Mouse (Mus musculus): Measurements from ENCODE around the gene Gm42688. TPM values are rescaled to one million over a fixed set of nuclear protein-coding genes. Genes with fewer than 3 reads are reported as not detected.

Gm42688 gene
- polyA plus RNA-seq, 1 experiment from 2014 or later, result 3.7 TPM

DNA sequence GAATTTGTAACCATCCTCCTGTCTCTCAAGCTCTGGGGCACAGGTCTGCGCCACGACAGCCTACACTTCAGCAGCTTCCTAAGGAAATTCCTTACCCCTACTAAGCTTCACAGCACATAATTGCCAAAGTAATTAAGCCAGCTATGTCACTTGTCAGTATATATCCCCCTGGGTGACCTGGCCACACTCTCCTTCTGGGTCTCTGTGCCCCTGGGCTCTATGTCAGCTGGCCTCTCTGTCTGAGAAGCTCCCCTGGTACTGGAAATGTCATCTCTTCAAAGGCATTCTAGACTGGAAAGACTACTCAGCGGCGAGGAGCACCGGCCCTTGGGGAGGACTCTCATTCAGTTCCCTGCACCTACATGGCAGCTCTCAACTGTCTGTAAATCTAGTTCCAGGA is 21.5 kb downstream of the Gm42688 start:
- Histone ChIP-seq H3K27ac (peak overlapping the region; percentile 99), H3K9ac (peak overlapping the region; percentile 88)

DNA sequence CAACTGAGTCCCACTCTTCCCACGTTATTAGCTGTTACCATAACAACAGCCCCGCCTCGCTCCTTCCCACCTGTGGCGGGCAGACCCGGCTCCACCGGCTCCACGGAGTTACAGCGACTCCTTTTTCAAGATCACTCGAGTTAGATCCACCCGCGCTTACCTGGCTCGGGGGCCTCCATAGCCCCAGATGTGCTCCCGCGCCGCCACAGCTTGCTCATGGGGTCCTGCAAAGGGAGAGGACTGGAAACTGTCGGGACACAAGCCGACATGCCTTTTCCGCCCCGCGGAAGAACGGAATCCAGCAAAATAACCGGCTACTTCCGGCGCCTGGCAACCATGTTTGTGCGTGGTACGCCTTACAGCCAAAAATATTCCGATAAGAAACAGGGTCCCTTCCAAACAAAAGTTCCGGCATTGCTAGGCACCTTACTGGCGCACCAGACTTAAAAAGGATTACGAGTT is 23.5 kb downstream of the Gm42688 start:
- H3K27ac ChIP-seq, result peak overlapping the region; percentile 71
- peak overlapping the region; percentile 74 for H3K9ac ChIP-seq
- no peaks in the 10 kb centered on the region for H3K27me3 ChIP-seq
- peaks cover 36% of the 10 kb centered on the region for H3K4me1 ChIP-seq
- peaks cover 10% of the 10 kb centered on the region; the same call in 1 of the 2 replicates for H3K36me3 ChIP-seq (replicated peaks)
- ATAC-seq (ENCODE audit: low FRiP score), result peak; percentile 1; the same call in 1 of the 2 replicates
- 1% methylated on average over 30 of the region's 30 CpGs for WGBS
- no peaks in the 10 kb centered on the region for H3K9me3 ChIP-seq
- H3K4me2 ChIP-seq, result peak overlapping the region; percentile 90
- peak overlapping the region; percentile 66 for H3K4me3 ChIP-seq (replicated peaks)

More for the DNA sequence above, 21.5 kb downstream of the Gm42688 start:
- ATAC-seq (ENCODE audit: low FRiP score), result no peak
- WGBS, result 84% methylated on average over 5 of the region's 5 CpGs
- H3K4me3 ChIP-seq (replicated peaks), result peak overlapping the region; percentile 79
- peaks cover 29% of the 10 kb centered on the region for H3K36me3 ChIP-seq (replicated peaks)
- no peaks in the 10 kb centered on the region for H3K27me3 ChIP-seq
- peak overlapping the region; percentile 94 for H3K4me2 ChIP-seq
- peaks cover 46% of the 10 kb centered on the region for H3K4me1 ChIP-seq
- no peaks in the 10 kb centered on the region for H3K9me3 ChIP-seq

DNA sequence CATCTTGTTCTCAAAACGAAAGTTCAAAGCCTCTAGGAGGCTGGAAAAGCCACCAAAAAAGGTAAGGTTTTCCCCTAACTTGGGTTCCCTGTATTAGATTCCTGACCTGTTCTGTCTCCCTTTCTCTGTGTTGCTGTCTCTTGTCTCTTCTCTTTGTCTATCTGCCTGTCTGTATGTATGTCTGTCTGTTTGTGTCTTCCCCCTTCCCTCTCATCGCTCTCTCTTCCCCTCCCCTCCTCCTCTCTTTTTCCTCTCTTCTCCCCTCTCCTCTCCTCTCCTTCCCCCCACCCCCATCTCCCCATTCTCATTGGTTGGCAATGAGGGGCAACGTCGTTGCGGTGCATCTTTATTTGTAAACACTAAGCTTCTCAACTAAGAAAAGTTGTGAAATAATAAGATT is 23.9 kb downstream of the Gm42688 start, which contains the start of gene Ino80b:
Gene Ino80b (minus strand): TSS at position 101 of the 400 bp plus-strand sequence.
- no peak for ATAC-seq (ENCODE audit: low FRiP score)
- Histone ChIP-seq H3K4me3 (replicated peaks) (peak within 1 kb of the TSS; percentile 66), H3K4me2 (peak within 1 kb of the TSS; percentile 90), H3K27ac (peak within 1 kb of the TSS; percentile 71), H3K9me3 (no peaks in the 10 kb centered on the region), H3K4me1 (peaks cover 32% of the 10 kb centered on the region), H3K27me3 (no peaks in the 10 kb centered on the region), H3K9ac (peak within 1 kb of the TSS; percentile 74), H3K36me3 (replicated peaks) (peaks cover 10% of the 10 kb centered on the region; the same call in 1 of the 2 replicates)
- WGBS, result 20% methylated on average over 5 of the region's 5 CpGs

DNA sequence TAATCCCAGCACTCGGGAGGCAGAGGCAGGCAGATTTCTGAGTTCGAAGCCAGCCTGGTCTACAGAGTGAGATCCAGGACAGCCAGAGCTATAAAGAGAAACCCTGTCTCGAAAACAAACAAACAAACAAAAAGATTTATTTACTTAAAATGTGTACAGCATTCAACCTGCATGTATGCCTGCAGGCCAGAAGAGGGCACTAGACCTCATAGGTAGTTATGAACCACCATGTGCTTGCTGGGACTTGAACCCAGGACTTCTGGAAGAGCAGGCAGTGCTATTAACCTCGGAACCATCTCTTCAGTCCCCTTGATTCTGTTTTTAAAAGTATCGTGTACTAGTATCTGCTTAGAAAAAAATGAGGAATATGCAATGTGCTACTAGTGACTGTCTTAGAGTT is 26.0 kb downstream of the Gm42688 start:
- peaks cover 10% of the 10 kb centered on the region; the same call in 1 of the 2 replicates for H3K36me3 ChIP-seq (replicated peaks)
- no peak overlapping the region for H3K27ac ChIP-seq
- no peak overlapping the region for H3K9ac ChIP-seq
- peaks cover 24% of the 10 kb centered on the region for H3K4me1 ChIP-seq
- H3K27me3 ChIP-seq, result no peaks in the 10 kb centered on the region
- H3K4me2 ChIP-seq, result no peak overlapping the region
- H3K9me3 ChIP-seq, result no peaks in the 10 kb centered on the region
- 98% methylated on average over 5 of the region's 5 CpGs for WGBS
- no peak for ATAC-seq (ENCODE audit: low FRiP score)
- no peak overlapping the region for H3K4me3 ChIP-seq (replicated peaks)

DNA sequence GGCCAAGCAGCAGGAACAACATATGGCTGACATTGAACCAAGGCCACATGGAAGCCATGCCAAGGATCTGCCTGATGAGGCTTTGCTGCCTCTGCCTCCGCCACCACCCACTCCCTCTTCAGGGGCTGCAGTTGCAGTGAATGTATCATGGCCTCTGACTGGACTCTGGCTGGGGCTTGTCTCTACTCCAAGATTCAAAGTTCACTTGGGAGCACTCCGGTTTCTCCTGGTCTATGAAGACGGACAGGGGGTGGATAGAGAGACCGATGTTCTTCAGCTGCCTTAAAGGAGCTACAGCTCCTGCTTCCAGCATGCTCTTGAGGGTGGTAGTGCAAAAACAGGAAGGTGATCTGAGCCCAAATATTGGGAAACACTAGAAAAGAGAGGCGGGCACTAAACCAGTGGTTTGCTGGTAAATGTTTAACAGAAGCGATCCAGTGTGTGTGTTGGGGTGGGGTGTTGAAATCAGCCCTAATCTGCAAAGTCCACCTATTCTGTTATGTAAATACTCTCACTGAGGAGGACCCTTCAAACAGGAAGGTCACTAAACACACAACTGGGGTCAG is 30.1 kb downstream of the Gm42688 start:
- H3K4me3 ChIP-seq (replicated peaks), result no peak overlapping the region
- no peak overlapping the region for H3K4me2 ChIP-seq
- H3K9me3 ChIP-seq, result no peaks in the 10 kb centered on the region
- H3K4me1 ChIP-seq, result peaks cover 11% of the 10 kb centered on the region
- H3K27me3 ChIP-seq, result peaks cover 22% of the 10 kb centered on the region
- no peak for ATAC-seq (ENCODE audit: low FRiP score)
- H3K27ac ChIP-seq, result no peak overlapping the region
- no peak overlapping the region for H3K9ac ChIP-seq
- no peaks in the 10 kb centered on the region for H3K36me3 ChIP-seq (replicated peaks)
- WGBS, result 84% methylated on average over 6 of the region's 6 CpGs

DNA sequence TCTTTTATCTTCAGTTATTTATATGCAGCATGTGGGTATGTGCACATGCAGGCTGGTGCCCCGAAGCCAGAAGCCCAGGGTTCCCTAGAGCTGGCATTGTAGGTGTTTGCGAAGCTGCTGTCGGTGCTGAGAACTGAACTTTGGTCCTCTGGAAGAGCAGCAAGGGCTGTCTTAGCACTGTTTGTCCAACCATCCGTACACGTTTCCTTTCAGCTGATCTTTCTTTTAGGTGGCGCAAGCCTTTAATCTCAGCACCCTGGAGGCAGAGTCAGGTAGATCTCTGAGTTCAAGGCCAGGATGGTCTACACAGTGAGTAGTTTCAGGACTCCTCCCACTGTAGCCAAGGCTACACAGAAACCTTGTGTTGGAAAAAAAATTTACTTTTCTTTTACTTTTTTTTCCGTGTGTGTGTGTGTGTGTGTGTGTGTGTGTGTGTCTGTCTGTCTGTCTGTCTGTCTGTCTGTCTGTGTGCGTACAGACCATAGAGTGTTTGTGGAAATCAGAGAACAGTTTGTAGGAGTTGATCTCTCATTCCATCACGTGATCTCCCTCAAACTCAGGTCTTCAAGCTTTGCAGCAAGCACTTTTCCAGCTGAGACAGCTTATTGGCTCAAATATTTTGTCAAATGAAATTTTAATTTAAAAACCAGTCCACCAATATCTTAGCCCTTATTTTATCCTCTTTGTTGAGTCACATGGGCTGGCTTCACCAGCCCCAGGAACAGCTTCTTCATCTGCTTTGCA is 30.9 kb downstream of the Gm42688 start:
- WGBS, result 84% methylated on average over 9 of the region's 9 CpGs
- peaks cover 26% of the 10 kb centered on the region for H3K27me3 ChIP-seq
- no peak overlapping the region for H3K27ac ChIP-seq
- ATAC-seq (ENCODE audit: low FRiP score), result no peak
- H3K9ac ChIP-seq, result no peak overlapping the region
- no peaks in the 10 kb centered on the region for H3K36me3 ChIP-seq (replicated peaks)
- no peak overlapping the region for H3K4me2 ChIP-seq
- H3K9me3 ChIP-seq, result no peaks in the 10 kb centered on the region
- peaks cover 19% of the 10 kb centered on the region for H3K4me1 ChIP-seq
- H3K4me3 ChIP-seq (replicated peaks), result no peak overlapping the region

DNA sequence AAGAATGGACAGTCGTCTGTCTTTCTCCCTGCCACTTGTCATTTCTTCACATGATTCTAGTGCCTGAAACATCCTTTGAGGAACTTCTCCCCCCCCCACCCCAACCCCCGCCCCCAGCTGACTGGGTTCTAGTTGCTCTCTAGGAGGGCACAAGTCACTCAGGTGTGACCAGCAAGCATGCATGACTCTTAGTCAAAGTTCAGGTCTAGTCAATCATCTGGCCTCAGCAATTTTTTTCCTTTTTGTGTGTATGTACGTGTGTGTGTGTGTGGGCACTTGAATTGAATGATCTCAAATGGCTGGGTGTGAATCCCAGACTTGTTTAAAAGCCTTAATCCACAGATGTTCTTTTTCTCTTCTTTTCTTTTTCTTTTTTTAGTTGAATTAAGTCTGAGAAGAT is 32.8 kb downstream of the Gm42688 start:
- Histone ChIP-seq H3K36me3 (replicated peaks) (no peaks in the 10 kb centered on the region), H3K9me3 (no peaks in the 10 kb centered on the region), H3K4me3 (replicated peaks) (no peak overlapping the region), H3K4me2 (no peak overlapping the region), H3K9ac (no peak overlapping the region), H3K27ac (no peak overlapping the region), H3K27me3 (peaks cover 26% of the 10 kb centered on the region), H3K4me1 (peaks cover 38% of the 10 kb centered on the region)
- no peak for ATAC-seq (ENCODE audit: low FRiP score)
- 80% methylated on average over 3 of the region's 3 CpGs for WGBS

DNA sequence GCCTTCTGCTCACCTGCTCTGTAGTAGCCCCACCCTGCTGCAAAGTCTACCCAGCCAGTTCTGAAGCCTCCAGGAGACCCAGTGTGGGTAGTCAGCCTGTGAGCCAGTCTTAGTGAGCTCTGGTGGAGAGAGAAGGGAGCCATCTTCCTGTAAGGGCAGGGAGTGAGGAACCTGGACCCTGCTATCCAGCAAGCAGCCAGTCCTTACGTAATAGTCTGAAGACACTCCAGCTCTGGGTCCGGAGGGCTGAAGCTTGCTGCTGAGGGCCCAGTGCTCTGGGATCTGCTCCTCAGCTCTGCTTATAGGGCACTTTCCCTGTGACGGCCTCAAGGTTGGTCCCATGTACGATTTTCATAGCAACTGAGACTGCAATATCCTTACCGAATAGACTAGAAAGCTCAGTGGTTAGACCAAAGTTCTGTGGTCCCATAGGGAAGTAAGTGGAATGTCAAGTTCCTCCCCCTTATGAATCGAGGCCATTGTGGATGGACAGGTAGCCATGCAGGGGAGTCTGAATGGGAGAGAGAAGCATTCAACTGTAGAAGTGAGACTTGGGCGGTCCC is 33.6 kb downstream of the Gm42688 start, which contains the start of gene Rtkn:
Gene Rtkn (plus strand): TSS at position 513 of the 563 bp plus-strand sequence.
- peaks cover 26% of the 10 kb centered on the region for H3K27me3 ChIP-seq
- peak within 1 kb of the TSS; percentile 70 for H3K4me2 ChIP-seq
- H3K27ac ChIP-seq, result no peak within 1 kb of the TSS
- ATAC-seq (ENCODE audit: low FRiP score), result no peak
- peaks cover 41% of the 10 kb centered on the region for H3K4me1 ChIP-seq
- H3K9me3 ChIP-seq, result no peaks in the 10 kb centered on the region
- H3K9ac ChIP-seq, result peak within 1 kb of the TSS; percentile 78
- peak within 1 kb of the TSS; percentile 45 for H3K4me3 ChIP-seq (replicated peaks)
- 57% methylated on average over 7 of the region's 7 CpGs for WGBS
- no peaks in the 10 kb centered on the region for H3K36me3 ChIP-seq (replicated peaks)

DNA sequence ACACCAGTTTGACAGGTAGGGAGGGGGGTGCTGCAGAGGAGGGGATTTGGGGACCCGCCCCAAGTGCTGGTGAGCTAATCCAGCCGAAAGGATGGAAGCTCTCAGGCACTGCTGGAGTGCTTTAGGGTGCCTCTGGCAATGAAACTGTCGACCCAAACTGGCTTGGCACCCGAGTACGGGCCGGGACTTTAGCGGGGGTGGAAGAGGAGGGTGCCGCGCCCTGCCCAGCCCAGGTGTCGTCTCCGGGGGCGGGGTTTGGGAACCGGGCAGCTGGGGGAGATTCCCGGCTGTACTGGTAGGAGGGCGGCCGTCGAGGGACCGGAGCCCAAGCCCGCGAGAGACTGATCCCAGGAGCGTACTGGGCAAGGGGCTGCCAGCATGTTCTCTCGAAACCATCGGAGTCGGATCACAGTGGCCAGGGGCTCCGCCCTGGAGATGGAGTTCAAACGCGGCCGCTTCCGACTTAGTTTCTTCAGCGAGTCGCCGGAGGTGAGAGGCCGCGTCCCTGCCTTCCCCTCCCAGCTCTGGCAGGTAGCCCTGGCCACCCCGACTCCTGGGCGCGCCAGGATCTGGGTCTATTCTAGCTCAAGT is 34.2 kb downstream of the Gm42688 start:
- no peaks in the 10 kb centered on the region for H3K9me3 ChIP-seq
- no peak overlapping the region for H3K27ac ChIP-seq
- H3K36me3 ChIP-seq (replicated peaks), result no peaks in the 10 kb centered on the region
- ATAC-seq (ENCODE audit: low FRiP score), result no peak
- peak overlapping the region; percentile 78 for H3K9ac ChIP-seq
- H3K4me2 ChIP-seq, result peak overlapping the region; percentile 70
- H3K27me3 ChIP-seq, result peaks cover 26% of the 10 kb centered on the region
- 5% methylated on average over 37 of the region's 37 CpGs for WGBS
- H3K4me3 ChIP-seq (replicated peaks), result peak overlapping the region; percentile 45
- peaks cover 43% of the 10 kb centered on the region for H3K4me1 ChIP-seq

DNA sequence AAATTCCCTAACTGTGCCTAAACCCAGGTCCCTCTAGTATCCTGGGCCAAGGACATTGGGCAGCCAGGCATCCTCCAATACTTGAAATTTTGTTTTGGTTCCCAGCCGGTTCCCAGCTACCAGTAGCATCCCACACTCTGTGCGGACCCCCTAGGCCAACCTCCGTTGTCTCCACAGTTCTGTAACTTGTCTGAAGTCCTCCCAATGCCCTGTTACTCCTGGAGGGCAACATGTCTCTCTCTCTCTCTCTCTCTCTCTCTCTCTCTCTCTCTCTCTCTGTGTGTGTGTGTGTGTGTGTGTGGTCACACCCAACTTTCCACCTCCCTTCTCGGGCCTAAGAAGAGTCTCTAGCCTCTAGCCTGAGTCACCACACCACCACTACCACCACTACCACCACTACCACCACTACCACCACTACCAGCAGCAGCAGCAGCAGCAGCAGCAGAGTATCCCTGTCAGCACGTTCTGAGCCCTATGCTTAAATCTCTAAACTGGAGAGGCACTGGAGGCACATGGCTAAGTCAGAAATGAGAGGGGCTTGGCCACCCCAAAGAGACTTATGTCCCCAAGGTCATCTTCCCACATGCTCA is 35.0 kb downstream of the Gm42688 start:
- peaks cover 43% of the 10 kb centered on the region for H3K4me1 ChIP-seq
- 7% methylated on average over 5 of the region's 5 CpGs for WGBS
- H3K9ac ChIP-seq, result peak overlapping the region; percentile 78
- H3K27me3 ChIP-seq, result peaks cover 33% of the 10 kb centered on the region
- peak overlapping the region; percentile 45 for H3K4me3 ChIP-seq (replicated peaks)
- H3K27ac ChIP-seq, result peak overlapping the region; percentile 93
- peak overlapping the region; percentile 70 for H3K4me2 ChIP-seq
- no peaks in the 10 kb centered on the region for H3K9me3 ChIP-seq
- no peaks in the 10 kb centered on the region for H3K36me3 ChIP-seq (replicated peaks)
- ATAC-seq (ENCODE audit: low FRiP score), result peak; percentile 7; the same call in 1 of the 2 replicates

DNA sequence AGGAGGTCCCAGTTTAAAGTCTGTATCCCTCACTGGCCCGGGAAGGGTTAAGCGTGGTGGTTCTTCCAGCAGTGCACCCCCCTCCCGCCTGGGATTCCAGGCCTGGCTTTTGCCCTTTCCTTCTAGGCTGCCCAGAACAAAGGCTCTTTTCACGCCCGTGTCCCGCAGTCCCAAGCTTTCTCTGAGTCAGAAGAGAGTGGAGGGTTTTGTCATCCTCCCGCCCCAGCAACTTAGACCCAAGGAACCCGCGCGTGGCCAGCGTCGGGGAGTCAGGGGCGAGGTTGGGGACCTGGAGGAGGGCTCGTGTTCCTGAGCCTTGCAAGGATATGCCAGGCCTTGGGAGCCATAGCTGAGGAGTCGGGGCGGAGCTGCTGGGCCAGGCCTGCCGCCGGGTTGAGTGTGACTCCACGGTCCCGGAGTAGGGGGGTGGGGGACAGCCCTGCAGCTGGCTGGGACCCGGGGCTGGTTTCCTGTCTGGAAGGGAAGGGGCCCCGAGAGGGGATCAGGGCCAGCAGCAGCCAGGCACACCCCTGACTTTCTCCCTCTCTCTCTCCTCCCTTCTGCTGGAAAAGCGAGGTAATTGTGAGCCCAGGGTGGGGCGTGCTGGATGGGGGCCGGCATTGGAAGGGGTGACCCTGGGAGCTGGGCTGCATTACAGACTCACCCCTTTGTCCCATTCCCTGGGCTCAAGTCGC is 35.6 kb downstream of the Gm42688 start:
- H3K36me3 ChIP-seq (replicated peaks), result no peaks in the 10 kb centered on the region
- H3K4me3 ChIP-seq (replicated peaks), result peak overlapping the region; percentile 45
- H3K9ac ChIP-seq, result peak overlapping the region; percentile 78
- ATAC-seq (ENCODE audit: low FRiP score), result peak; percentile 71
- peak overlapping the region; percentile 93 for H3K27ac ChIP-seq
- H3K27me3 ChIP-seq, result peaks cover 40% of the 10 kb centered on the region
- WGBS, result under 1% methylated on average over 23 of the region's 26 CpGs
- H3K9me3 ChIP-seq, result no peaks in the 10 kb centered on the region
- peak overlapping the region; percentile 70 for H3K4me2 ChIP-seq
- H3K4me1 ChIP-seq, result peaks cover 48% of the 10 kb centered on the region
